Mouse (Mus musculus): ENCODE data around the gene Ppp1r14a. TPM values are rescaled to one million over a fixed set of nuclear protein-coding genes. Genes with fewer than 3 reads are reported as not detected.

Ppp1r14a gene
- total and polyA plus RNA-seq, 3 experiments, result 3.8 to 7.1 TPM; not detected in 1

DNA sequence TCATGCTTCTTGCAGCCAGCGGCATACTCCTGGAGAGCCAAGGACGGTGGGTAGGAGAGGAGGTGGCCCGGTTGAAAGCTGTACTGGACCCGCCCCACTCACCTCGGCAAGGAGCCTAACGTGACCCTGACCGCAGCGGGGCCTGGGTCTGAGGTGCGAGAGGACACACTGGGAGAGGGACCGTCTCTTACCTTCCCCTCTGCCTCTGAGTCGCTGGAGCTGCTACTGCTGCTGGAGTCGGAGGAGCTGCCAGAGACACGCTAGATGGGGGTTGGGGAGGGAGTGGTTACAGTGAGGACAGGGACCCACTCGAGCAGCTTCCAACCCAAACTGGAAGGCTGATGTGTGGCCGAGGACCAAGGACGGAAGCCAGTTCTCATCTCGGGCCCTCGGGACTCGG is 41.4 kb upstream of the Ppp1r14a start:
- no peak for DNase-seq (ENCODE audit: low read depth, low spot score)

DNA sequence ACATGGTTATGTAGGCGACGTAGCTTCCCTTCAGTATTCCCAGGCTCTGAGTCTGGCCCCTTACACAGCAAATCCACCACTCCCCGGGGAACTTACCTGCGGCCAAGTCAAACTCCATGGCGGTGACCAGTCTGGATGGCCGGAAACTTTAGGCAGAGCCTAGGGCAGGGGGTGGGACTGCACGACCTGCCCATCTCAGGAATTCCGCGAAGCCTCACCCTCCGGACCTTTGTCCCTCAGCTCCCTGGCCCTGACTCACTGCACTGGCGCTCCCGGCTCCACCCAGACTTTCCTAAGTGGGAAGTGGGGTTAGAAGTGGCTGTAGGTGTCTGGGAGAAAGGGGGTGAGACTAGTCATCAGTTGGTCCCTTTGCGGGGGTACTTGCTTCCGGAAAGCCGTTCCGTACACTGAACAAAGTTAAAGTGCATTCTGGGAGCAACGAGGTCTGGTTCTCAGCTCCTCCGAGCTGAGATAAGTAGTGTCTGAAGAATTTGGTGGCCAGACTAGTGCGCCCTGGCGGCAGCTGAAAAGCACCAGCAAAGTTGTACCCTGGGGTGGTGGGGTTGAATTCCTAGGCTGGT is 40.8 kb upstream of the Ppp1r14a start, which contains the start of gene 2200002D01Rik:
2200002D01Rik (minus strand) TSS at position 206 of the 581 bp plus-strand sequence.
- no peaks in the 10 kb centered on the region for H3K36me3 ChIP-seq (ENCODE audit: control insufficient read depth in 1 of 2, insufficient read depth in 2 of 2, low read length in 2 of 2)
- no peaks in the 10 kb centered on the region for H3K79me2 ChIP-seq (ENCODE audit: control insufficient read depth, insufficient read depth, low read length, poor library complexity)
- TF ChIP-seq MYC (IDR thresholded peaks at IDR 0.05; ENCODE audit: low read depth, low read length) (no peak), TBP (IDR thresholded peaks at IDR 0.05; ENCODE audit: low read depth, low read length) (no peak), CHD2 (IDR thresholded peaks at IDR 0.05; ENCODE audit: low read length) (no peak), CTCF (IDR thresholded peaks at IDR 0.05 in 2 of 3, conservative IDR thresholded peaks at IDR 0.05 in 1 of 3; ENCODE audit: control insufficient read depth in 1 of 3, insufficient read depth in 1 of 3, low read depth in 2 of 3, low read length in 3 of 3, poor library complexity in 1 of 3, severe bottlenecking in 1 of 3) (no peak)
- no peaks in the 10 kb centered on the region for H3K4me1 ChIP-seq (ENCODE audit: control insufficient read depth in 1 of 2, insufficient read depth in 2 of 2, low read length in 2 of 2)
- H3K4me3 ChIP-seq (ENCODE audit: control insufficient read depth in 1 of 2, insufficient read depth in 1 of 2, low read depth in 2 of 2, low read length in 2 of 2), result no peak within 1 kb of the TSS
- H3K27ac ChIP-seq (ENCODE audit: control insufficient read depth, low read depth, low read length), result no peak within 1 kb of the TSS
- no peaks in the 10 kb centered on the region for H3K9me3 ChIP-seq (replicated peaks; ENCODE audit: insufficient read depth, low read length)
- H3K27me3 ChIP-seq (ENCODE audit: control insufficient read depth in 1 of 2, insufficient read depth in 2 of 2, low read length in 2 of 2), result no peaks in the 10 kb centered on the region
- H3K9ac ChIP-seq (ENCODE audit: control insufficient read depth, low read depth, low read length, poor library complexity, severe bottlenecking), result no peak within 1 kb of the TSS
- no peak for DNase-seq (ENCODE audit: low read depth, low spot score)

More for the DNA sequence above, 41.4 kb upstream of the Ppp1r14a start:
- Histone ChIP-seq H3K27me3 (ENCODE audit: control insufficient read depth in 1 of 2, insufficient read depth in 2 of 2, low read length in 2 of 2) (no peaks in the 10 kb centered on the region), H3K79me2 (ENCODE audit: control insufficient read depth, insufficient read depth, low read length, poor library complexity) (no peaks in the 10 kb centered on the region), H3K4me3 (ENCODE audit: control insufficient read depth in 1 of 2, insufficient read depth in 1 of 2, low read depth in 2 of 2, low read length in 2 of 2) (no peak overlapping the region), H3K4me1 (ENCODE audit: control insufficient read depth in 1 of 2, insufficient read depth in 2 of 2, low read length in 2 of 2) (no peaks in the 10 kb centered on the region), H3K9ac (ENCODE audit: control insufficient read depth, low read depth, low read length, poor library complexity, severe bottlenecking) (no peak overlapping the region), H3K27ac (ENCODE audit: control insufficient read depth, low read depth, low read length) (no peak overlapping the region), H3K36me3 (ENCODE audit: control insufficient read depth in 1 of 2, insufficient read depth in 2 of 2, low read length in 2 of 2) (no peaks in the 10 kb centered on the region), H3K9me3 (replicated peaks; ENCODE audit: insufficient read depth, low read length) (no peaks in the 10 kb centered on the region)
- TF ChIP-seq MYC (IDR thresholded peaks at IDR 0.05; ENCODE audit: low read depth, low read length), result no peak
- no peak for TF ChIP-seq CTCF (IDR thresholded peaks at IDR 0.05 in 2 of 3, conservative IDR thresholded peaks at IDR 0.05 in 1 of 3; ENCODE audit: control insufficient read depth in 1 of 3, insufficient read depth in 1 of 3, low read depth in 2 of 3, low read length in 3 of 3, poor library complexity in 1 of 3, severe bottlenecking in 1 of 3)
- TF ChIP-seq JUND (IDR thresholded peaks at IDR 0.05; ENCODE audit: low read depth, low read length), result no peak
- no peak for TF ChIP-seq ELF1 (IDR thresholded peaks at IDR 0.05; ENCODE audit: low read depth, low read length)
- no peak for TF ChIP-seq RCOR1 (IDR thresholded peaks at IDR 0.05; ENCODE audit: low read depth, low read length)
- TF ChIP-seq USF1 (IDR thresholded peaks at IDR 0.05; ENCODE audit: low read depth, low read length), result no peak
- TF ChIP-seq MAZ (IDR thresholded peaks at IDR 0.05; ENCODE audit: low read depth, low read length), result no peak
- TF ChIP-seq USF2 (IDR thresholded peaks at IDR 0.05; ENCODE audit: borderline replicate concordance in 1 of 2, insufficient read depth in 1 of 2, low read depth in 1 of 2, low read length in 2 of 2), result no peak
- TF ChIP-seq MYB (IDR thresholded peaks at IDR 0.05; ENCODE audit: low read depth, low read length), result no peak
- no peak for TF ChIP-seq BHLHE40 (IDR thresholded peaks at IDR 0.05; ENCODE audit: borderline replicate concordance, low read depth, low read length)

DNA sequence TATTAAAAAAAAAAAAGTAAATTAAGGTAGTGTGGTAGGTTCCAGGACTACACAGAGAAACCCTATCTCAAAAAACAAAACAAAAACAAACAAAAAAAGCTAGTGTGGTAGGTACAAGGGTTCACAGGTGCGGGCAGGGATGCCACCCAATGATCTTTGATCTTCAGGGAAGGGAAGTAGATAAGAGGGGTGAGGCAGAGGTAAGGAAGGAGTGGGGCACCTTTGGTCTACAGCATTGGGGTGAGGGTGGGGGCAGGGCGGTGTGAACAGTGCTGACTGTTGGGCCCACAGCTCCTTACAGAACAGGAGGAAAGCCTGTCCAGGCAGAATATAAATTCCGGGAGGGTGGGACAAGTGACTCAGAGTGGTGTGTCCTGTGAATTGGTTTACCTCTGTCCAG is 37.9 kb upstream of the Ppp1r14a start:
- H3K4me1 ChIP-seq (ENCODE audit: control insufficient read depth in 1 of 2, insufficient read depth in 2 of 2, low read length in 2 of 2), result no peaks in the 10 kb centered on the region; a peak in 1 of 4 replicates
- H3K4me3 ChIP-seq (ENCODE audit: control insufficient read depth in 1 of 2, insufficient read depth in 1 of 2, low read depth in 2 of 2, low read length in 2 of 2), result no peak overlapping the region
- H3K79me2 ChIP-seq (ENCODE audit: control insufficient read depth, insufficient read depth, low read length, poor library complexity), result no peaks in the 10 kb centered on the region
- no peak overlapping the region for H3K27ac ChIP-seq (ENCODE audit: control insufficient read depth, low read depth, low read length)
- no peak for TF ChIP-seq BHLHE40 (IDR thresholded peaks at IDR 0.05; ENCODE audit: borderline replicate concordance, low read depth, low read length)
- no peak for TF ChIP-seq MXI1 (IDR thresholded peaks at IDR 0.05; ENCODE audit: low read depth, low read length)
- TF ChIP-seq RCOR1 (IDR thresholded peaks at IDR 0.05; ENCODE audit: low read depth, low read length), result no peak
- TF ChIP-seq JUND (IDR thresholded peaks at IDR 0.05; ENCODE audit: low read depth, low read length), result no peak
- no peak for TF ChIP-seq ZC3H11A (IDR thresholded peaks at IDR 0.05; ENCODE audit: low read depth, low read length)
- TF ChIP-seq MAX (IDR thresholded peaks at IDR 0.05; ENCODE audit: low read length), result no peak
- TF ChIP-seq HCFC1 (IDR thresholded peaks at IDR 0.05; ENCODE audit: low read depth, low read length), result no peak
- no peak for TF ChIP-seq UBTF (IDR thresholded peaks at IDR 0.05; ENCODE audit: borderline replicate concordance, insufficient read depth, low read depth, low read length)
- TF ChIP-seq TCF12 (IDR thresholded peaks at IDR 0.05; ENCODE audit: low read depth, low read length), result no peak
- no peak for TF ChIP-seq SIN3A (IDR thresholded peaks at IDR 0.05; ENCODE audit: low read length)
- TF ChIP-seq NELFE (IDR thresholded peaks at IDR 0.05; ENCODE audit: low read depth, low read length), result no peak
- TF ChIP-seq MAFK (IDR thresholded peaks at IDR 0.05; ENCODE audit: borderline replicate concordance, low read depth, low read length), result no peak
- no peak for TF ChIP-seq GABPA (IDR thresholded peaks at IDR 0.05; ENCODE audit: low read depth, low read length)
- no peak for TF ChIP-seq MYB (IDR thresholded peaks at IDR 0.05; ENCODE audit: low read depth, low read length)
- DNase-seq (ENCODE audit: low read depth, low spot score), result no peak
- H3K9me3 ChIP-seq (replicated peaks; ENCODE audit: insufficient read depth, low read length), result no peaks in the 10 kb centered on the region
- H3K27me3 ChIP-seq (ENCODE audit: control insufficient read depth in 1 of 2, insufficient read depth in 2 of 2, low read length in 2 of 2), result no peaks in the 10 kb centered on the region
- H3K36me3 ChIP-seq (ENCODE audit: control insufficient read depth in 1 of 2, insufficient read depth in 2 of 2, low read length in 2 of 2), result no peaks in the 10 kb centered on the region; a peak in 1 of 4 replicates
- no peak overlapping the region for H3K9ac ChIP-seq (ENCODE audit: control insufficient read depth, low read depth, low read length, poor library complexity, severe bottlenecking)

Measured in MEL (cell line).